Mouse (Mus musculus) kidney, postnatal 0 days (tissue): ENCODE data around the gene Nkain2. TPM values are rescaled to one million over a fixed set of nuclear protein-coding genes. Genes with fewer than 3 reads are reported as not detected.

Experiments
- ATAC-seq: fragments of 200-750 bp; cut with Nextera tagmentation; replicated peaks from 2 replicates; pipeline ENCODE4 v1.8.0; 2017; ENCODE audit warnings: low read depth, moderate number of reproducible peaks, moderate TSS enrichment, moderate library complexity; ENCODE audit not compliant: low FRiP score
- DNase-seq: peaks from one replicate; pipeline ENCODE4 v3.0.0-alpha.2; 2016; ENCODE audit warnings: low spot score
- H3K27ac ChIP-seq: fragments of 300-500 bp; sonication (generic); 2 replicates; pipeline ENCODE4 v1.5.1; 2014; ENCODE audit warnings: mild to moderate bottlenecking
- H3K27me3 ChIP-seq: fragments of 300-500 bp; sonication (generic); 2 replicates; pipeline ENCODE4 v1.6.1; 2014; ENCODE audit warnings: low read length, mixed read lengths; ENCODE audit not compliant: insufficient read depth
- H3K36me3 ChIP-seq: fragments of 300-500 bp; sonication (generic); 2 replicates; pipeline ENCODE4 v1.6.1; 2014; ENCODE audit warnings: low read length, mixed read lengths; ENCODE audit not compliant: insufficient read depth
- H3K4me1 ChIP-seq: fragments of 300-500 bp; sonication (generic); replicated peaks from 2 replicates; pipeline ENCODE4 v1.6.1; 2014; ENCODE audit warnings: antibody characterized with exemption, low read length, mixed read lengths; ENCODE audit not compliant: insufficient read depth
- H3K4me2 ChIP-seq: fragments of 300-500 bp; sonication (generic); 2 replicates; pipeline ENCODE4 v1.6.1; 2014; ENCODE audit warnings: mild to moderate bottlenecking, low read length, moderate library complexity, mixed read lengths
- H3K4me3 ChIP-seq: fragments of 300-500 bp; sonication (generic); replicated peaks from 2 replicates; pipeline ENCODE4 v1.5.1; 2014; ENCODE audit warnings: low read depth, low read length
- H3K9ac ChIP-seq: fragments of 300-500 bp; sonication (generic); 2 replicates; pipeline ENCODE4 v1.6.1; 2014; ENCODE audit warnings: low read depth, low read length
- H3K9me3 ChIP-seq: fragments of 300-500 bp; sonication (generic); replicated peaks from 2 replicates; pipeline ENCODE4 v1.6.1; 2016; ENCODE audit warnings: low read length, inconsistent platforms, mixed read lengths
- CTCF ChIP-seq: IDR thresholded peaks from 2 replicates; pipeline ENCODE4 v1.5.1; 2016; ENCODE audit warnings: antibody characterized with exemption, low read depth, mild to moderate bottlenecking, moderate library complexity
- WGBS: fragments of 180-500 bp; shearing (Covaris S2); extraction: QIAGEN DNeasy Blood & Tissue Kit; methylation state at CpG from one replicate; pipeline ENCODE4 v1.1.7; 2014; 5-methylcytosine and 5-hydroxymethylcytosine counted together
- polyA plus RNA-seq: library from polyadenylated mRNA; unstranded; fragments of >200 nt; fragmentation: Nextera tagmentation; extraction: Ambion mirVana; gene quantifications from 2 replicates; pipeline ENCODE4 v1.2.1, GENCODE M21; 2015

Gene Nkain2
- polyA plus RNA-seq, 1 experiment from 2014 or later = 0.34 TPM

DNA sequence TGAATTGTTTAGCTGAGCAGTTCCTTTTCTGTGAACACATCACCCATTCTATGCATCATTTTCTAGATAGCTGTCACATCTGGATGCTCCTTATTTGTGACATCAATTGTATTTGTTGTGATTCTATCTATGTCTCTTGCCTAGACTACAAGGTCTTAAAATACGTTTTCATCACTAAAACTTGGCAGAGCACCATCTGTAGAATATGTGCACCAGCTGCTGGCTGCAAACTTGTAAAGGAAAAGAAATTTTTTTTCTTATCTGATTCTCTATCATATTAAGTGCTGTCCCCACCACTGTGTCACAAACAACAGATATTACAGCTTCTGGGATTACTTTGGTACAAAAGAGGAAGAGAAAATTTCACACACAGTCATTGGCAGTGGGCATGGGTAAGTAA lies 860.3 kb downstream of the Nkain2 start:
- TF ChIP-seq CTCF = no peak
- no peak overlapping the region for H3K4me2 ChIP-seq

DNA sequence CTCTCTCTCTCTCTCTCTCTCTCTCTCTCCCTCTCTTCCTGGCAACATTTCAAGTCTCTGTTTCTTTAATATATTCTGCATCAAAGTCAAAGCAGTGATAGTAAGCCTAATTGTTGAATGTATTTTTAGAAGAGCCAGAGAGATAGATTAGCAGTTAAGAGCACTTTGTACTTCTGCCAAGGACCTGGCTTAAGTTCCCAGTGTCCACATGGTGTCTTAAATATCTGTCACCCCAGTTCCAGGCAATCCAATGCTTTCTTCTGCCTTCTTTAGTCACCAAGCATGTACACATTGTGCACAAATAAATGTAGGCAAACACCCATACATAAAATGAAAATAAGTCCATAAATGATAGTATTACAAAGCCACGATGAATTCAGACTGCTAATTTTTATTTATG lies 871.9 kb downstream of the Nkain2 start:
- 69% methylated on average over 1 of the region's 1 CpGs for WGBS
- no peak for DNase-seq

More for the DNA sequence above, 860.3 kb downstream of the Nkain2 start:
- H3K9me3 ChIP-seq = no peaks in the 10 kb centered on the region
- ATAC-seq = no peak
- H3K4me3 ChIP-seq = no peak overlapping the region
- H3K36me3 ChIP-seq = no peaks in the 10 kb centered on the region
- 37% methylated on average over 1 of the region's 1 CpGs for WGBS
- H3K27ac ChIP-seq = no peak overlapping the region
- H3K9ac ChIP-seq = no peak overlapping the region
- DNase-seq = no peak
- no peaks in the 10 kb centered on the region for H3K4me1 ChIP-seq
- no peaks in the 10 kb centered on the region for H3K27me3 ChIP-seq

DNA sequence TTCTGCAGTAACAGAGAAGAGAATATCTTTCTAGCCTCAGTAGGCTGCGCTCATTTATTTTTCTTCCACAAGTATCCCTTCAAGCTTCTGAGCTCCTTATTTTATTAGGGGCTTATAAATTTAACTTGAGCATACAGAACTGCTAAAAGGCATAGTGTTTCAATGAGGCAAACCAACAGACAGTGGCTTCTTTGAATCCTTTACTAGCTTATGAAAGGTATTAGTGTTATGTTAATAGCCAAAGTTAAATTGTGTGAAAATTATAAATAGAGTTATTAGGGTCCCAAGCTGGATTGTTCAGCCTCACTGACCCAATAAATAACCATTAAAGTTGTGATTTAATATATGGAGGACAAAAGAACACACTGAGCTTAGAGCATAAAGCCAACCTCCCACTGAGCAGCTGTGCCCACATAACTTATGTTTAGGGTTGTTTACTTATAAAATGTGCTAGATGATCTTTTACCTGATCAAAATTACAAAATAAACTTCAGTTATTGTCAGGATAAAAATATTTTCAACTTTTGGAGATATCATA lies 889.0 kb downstream of the Nkain2 start:
- Histone ChIP-seq H3K27ac (no peak overlapping the region), H3K4me1 (no peaks in the 10 kb centered on the region), H3K27me3 (no peaks in the 10 kb centered on the region), H3K4me3 (no peak overlapping the region), H3K4me2 (no peak overlapping the region), H3K36me3 (no peaks in the 10 kb centered on the region), H3K9me3 (no peaks in the 10 kb centered on the region), H3K9ac (no peak overlapping the region)
- 43% methylated on average over 1 of the region's 1 CpGs for WGBS
- no peak for DNase-seq
- no peak for TF ChIP-seq CTCF
- ATAC-seq = no peak

More for the DNA sequence above, 871.9 kb downstream of the Nkain2 start:
- Histone ChIP-seq H3K9ac (no peak overlapping the region), H3K27ac (no peak overlapping the region), H3K4me3 (no peak overlapping the region), H3K27me3 (no peaks in the 10 kb centered on the region), H3K4me2 (no peak overlapping the region), H3K9me3 (no peaks in the 10 kb centered on the region), H3K4me1 (no peaks in the 10 kb centered on the region), H3K36me3 (no peaks in the 10 kb centered on the region)
- ATAC-seq = no peak
- TF ChIP-seq CTCF = no peak

DNA sequence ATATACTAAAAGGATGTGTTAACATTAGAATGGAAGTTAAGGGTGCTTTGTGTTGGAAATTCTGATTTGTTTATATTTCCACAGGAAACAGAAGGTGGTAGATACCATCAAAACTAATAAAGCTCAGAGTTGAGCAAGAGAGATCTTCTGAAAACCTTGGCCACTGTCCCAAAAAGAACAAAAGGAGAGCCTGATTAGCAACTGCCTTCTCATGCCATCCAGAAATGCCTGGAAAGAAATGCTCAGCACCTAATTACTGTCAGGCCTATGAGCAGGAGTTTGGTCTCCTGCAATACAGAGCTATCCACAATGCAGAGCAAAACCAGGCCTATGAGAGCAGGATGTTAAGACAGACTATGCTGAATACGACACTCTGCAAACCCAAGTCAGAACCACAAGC lies 897.1 kb downstream of the Nkain2 start:
- no peak for TF ChIP-seq CTCF
- H3K4me2 ChIP-seq = no peak overlapping the region
- no peak overlapping the region for H3K27ac ChIP-seq
- no peak overlapping the region for H3K4me3 ChIP-seq
- H3K4me1 ChIP-seq = no peaks in the 10 kb centered on the region
- WGBS = 72% methylated on average over 1 of the region's 1 CpGs
- no peaks in the 10 kb centered on the region for H3K27me3 ChIP-seq
- no peaks in the 10 kb centered on the region for H3K36me3 ChIP-seq
- ATAC-seq (no peak), DNase-seq (no peak)
- H3K9ac ChIP-seq = no peak overlapping the region
- H3K9me3 ChIP-seq = no peaks in the 10 kb centered on the region

DNA sequence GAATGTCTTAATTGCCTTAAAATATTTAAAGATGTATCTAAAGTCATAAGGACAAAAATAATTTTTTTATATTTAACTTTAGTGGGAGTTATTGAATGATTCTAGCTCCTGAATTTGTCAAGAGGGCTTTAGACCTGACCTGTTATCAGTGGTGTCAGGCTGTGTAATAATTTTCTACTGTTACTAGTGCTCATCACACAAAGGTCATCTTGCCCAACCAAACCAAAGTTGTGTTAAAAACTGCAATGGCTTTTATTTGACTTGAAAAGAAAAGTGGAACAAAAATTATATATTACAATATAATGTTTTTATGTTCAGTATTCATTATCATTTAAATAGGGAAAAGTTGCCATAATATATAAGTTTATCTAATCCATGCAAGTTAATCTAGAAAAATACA lies 911.9 kb downstream of the Nkain2 start:
- no peaks in the 10 kb centered on the region for H3K27me3 ChIP-seq
- no peak overlapping the region for H3K4me3 ChIP-seq
- no peaks in the 10 kb centered on the region for H3K9me3 ChIP-seq
- H3K9ac ChIP-seq = no peak overlapping the region
- no peak overlapping the region for H3K4me2 ChIP-seq
- no peaks in the 10 kb centered on the region for H3K4me1 ChIP-seq
- ATAC-seq (no peak), DNase-seq (no peak)
- no peak for TF ChIP-seq CTCF
- no peaks in the 10 kb centered on the region for H3K36me3 ChIP-seq
- no peak overlapping the region for H3K27ac ChIP-seq

DNA sequence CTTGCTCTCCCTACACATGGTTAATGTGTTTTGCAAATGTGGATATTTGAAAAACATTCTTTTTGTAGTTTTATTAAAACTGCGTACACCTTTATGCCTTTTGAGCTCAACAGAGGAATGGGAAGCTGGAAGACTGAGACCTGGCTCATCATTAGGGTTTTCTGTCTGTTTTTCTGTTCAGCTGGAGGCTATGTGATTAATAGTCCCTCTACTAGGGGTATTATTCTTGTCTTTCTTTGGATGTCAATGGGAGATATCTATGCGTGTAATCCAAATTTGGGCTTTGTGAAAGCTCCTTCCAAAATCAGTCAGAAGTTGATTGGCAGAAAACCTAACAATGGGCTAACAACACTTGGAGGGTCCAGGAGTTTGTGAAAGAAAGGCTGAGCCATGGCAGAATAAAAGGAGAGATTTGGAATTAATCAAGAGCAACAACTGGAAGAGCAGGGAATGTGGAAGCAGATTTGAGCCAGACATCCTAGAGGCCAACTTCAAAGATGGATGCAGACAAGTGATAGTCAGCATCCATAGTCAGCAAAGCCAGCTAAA lies 943.0 kb downstream of the Nkain2 start:
- H3K4me2 ChIP-seq = no peak overlapping the region
- DNase-seq = no peak
- H3K36me3 ChIP-seq = no peaks in the 10 kb centered on the region
- no peak overlapping the region for H3K27ac ChIP-seq
- H3K4me1 ChIP-seq = no peaks in the 10 kb centered on the region
- TF ChIP-seq CTCF = no peak
- no peak overlapping the region for H3K4me3 ChIP-seq
- H3K27me3 ChIP-seq = no peaks in the 10 kb centered on the region
- WGBS = 88% methylated on average over 2 of the region's 2 CpGs
- no peaks in the 10 kb centered on the region for H3K9me3 ChIP-seq
- ATAC-seq = no peak
- H3K9ac ChIP-seq = no peak overlapping the region

DNA sequence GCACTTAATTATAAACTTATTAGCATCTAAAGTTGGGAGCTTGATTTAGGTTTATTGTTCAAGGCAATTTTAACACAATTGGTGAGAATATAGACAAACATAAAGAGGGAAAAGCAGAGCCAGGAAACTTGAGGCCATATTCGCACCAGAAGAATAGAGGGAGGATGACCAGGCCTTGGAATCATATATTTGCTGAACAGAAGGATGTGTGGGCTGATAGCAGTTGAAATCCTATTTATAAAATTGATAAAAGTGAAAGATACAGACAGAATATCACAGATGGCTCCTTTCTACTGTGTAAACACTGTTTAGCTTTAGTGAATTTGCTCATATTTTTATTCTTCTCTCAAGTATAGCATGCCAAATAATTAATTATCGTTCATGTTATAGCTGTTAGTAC lies 958.3 kb downstream of the Nkain2 start:
- H3K9me3 ChIP-seq = no peaks in the 10 kb centered on the region
- H3K9ac ChIP-seq = no peak overlapping the region
- H3K27ac ChIP-seq = no peak overlapping the region
- H3K4me2 ChIP-seq = no peak overlapping the region
- no peaks in the 10 kb centered on the region for H3K27me3 ChIP-seq
- ATAC-seq (no peak), DNase-seq (no peak)
- TF ChIP-seq CTCF = no peak
- H3K4me1 ChIP-seq = no peaks in the 10 kb centered on the region
- 89% methylated on average over 2 of the region's 2 CpGs for WGBS
- H3K36me3 ChIP-seq = no peaks in the 10 kb centered on the region
- H3K4me3 ChIP-seq = no peak overlapping the region
